Mouse (Mus musculus) NIH3T3 (cell line): Measurements from ENCODE around the gene Rimbp3.
"Not testable (repeated sequence)": the region's sequence is repeated elsewhere in the genome, so short reads cannot be mapped to it uniquely, and the experiment has no call there.

Experiments
- DNase-seq: peaks from one replicate; pipeline ENCODE4 v3.0.0-alpha.2; 2012; ENCODE audit warnings: low read depth

The Rimbp3 gene

DNA sequence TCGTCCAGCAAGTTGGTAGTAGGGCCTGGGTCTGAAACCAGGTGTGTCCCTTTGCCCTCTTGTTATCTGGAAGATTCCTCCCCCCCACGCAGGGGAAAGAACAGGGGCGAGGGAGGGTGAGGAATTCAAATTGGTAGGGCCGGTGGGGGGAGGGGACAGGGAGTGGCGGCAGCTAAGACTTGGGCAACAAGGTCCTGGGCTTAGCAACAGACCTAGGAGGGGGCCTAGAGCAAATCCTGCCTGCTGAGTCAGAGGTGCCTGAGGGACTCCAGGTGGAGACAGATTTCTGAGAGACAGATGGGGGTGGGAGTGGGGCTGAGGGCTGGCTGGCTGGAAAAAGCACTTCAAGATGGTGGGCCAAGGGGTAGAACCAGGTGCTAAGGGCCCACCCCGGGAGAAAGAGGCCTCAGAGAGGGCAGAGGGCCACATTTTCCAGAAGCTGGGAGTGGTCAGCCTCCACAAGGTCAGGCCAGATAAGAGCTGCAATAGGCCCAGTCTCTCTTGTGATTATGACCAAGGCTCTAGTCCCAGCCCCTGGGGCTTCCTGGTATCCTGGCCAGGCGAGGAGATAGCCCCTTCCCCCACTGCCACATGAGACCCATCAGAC lies 11.8 kb downstream of the Rimbp3 start:
- DNase-seq, result peak; percentile 24

DNA sequence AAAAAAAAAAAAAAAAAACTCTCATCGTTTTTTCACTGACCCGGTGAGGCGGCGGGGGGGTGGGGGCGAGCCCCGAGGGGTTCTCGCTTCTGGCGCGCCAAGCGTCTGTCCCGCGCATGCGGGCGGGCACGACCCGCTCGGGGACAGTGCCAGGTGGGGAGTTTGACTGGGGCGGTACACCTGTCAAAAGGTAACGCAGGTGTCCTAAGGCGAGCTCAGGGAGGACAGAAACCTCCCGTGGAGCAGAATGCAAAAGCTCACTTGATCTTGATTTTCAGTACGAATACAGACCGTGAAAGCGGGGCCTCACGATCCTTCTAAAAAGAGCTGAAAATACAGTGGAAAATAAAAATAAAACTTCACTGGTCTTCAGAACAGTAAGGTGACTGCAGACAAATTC lies 13.8 kb downstream of the Rimbp3 start:
- peak; percentile 90 for DNase-seq

DNA sequence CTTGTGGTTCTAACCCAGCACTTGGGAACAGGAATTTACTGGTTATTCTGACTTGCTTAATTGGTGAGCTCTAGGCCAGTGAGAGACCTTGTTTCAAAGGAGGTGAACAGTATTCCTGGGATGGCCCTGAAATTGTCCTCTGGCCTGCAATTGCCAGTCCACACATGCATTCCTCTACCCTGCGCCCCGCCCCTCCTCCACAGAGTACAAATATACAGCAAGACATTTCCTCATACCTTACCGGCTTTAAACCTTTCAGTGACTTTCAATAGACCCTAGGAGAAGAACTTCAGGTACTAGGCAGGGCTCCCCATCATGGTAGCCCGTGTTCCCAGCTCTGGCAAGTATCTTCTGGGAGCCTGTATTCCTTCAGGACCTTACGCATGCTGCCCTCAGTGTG lies 17.2 kb downstream of the Rimbp3 start:
- no peak for DNase-seq

DNA sequence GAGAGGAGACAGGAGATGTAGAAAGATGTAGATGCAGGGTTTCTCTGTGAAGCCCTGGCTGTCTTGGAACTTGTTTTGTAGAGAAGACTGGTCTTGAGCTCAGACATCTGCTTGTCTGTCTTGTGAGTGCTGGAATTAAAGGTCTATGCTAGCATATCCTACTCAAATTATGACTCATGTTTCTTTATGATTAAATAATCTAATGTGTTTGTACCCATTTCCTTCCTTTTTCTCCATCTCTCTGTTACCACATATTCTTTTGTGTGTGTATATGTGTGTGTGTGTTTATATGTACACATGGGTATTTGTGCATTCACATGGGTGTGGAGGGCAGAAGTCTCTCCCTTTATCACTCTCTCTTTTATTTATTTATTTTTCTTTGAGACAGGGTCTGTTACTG lies 18.1 kb downstream of the Rimbp3 start:
- no peak for DNase-seq

DNA sequence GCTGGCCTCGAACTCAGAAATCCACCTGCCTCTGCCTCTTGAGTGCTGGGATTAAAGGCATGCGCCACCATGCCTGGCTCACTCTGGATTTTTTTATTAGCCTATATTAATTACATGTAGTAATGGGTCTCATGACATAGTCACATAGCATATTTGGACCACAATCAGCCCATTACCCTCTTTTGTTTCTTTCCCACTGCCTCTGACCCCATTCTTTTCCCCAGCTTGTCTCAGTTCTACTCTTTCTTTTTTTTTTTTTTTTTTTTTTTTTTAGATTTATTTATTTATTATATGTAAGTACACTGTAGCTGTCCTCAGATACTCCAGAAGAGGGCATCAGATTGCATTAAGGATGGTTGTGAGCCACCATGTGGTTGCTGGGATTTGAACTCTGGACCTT lies 23.1 kb downstream of the Rimbp3 start:
- not testable (repeated sequence) for DNase-seq

DNA sequence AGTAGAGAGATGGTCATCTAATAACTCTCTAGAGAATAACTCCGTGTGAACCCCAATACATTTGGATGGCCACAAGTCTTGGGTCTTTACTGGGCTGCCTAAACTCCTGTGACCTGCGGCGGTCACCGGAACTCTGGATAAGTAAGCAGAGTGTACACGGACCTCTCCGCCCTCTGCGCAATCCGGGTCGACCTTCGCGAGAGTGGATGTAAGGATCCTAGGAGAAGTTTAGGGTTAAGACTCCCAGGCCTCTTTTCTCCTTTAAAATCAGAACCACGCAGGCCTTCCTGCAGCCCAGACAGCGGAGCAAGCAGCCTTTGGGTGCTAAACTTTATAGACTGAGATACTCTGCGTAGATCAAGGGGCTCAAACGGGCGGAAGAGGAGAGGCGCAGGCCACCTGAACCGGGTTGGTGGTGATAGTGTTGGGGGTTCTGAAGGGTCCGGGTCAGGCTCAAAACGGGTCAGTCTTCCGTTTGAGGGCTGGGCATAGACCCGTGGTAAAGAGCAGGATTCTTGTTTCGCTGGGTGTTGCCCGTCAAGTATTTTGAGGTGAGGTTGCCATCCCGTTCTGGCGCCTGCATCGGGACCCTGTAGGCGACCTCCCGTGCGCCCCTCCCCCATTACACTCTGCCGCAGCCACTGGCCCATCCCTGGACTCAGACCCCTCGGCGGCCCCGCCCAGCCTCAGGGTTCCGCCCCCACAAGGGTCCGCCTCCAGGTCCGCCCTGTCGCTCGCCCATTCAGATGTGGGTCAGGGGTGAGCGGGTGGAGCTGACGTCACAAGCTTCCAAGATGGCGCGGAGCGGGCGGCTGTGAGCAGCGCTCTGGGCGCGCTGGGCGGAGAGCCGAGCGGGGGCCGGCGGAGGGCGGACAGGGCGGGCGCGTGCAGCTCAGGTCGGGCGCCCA lies 24.6 kb downstream of the Rimbp3 start, which contains the start of gene Hic2:
Gene Hic2 (plus strand): TSS at position 779 of the 908 bp plus-strand sequence.
- peak; percentile 97 for DNase-seq

DNA sequence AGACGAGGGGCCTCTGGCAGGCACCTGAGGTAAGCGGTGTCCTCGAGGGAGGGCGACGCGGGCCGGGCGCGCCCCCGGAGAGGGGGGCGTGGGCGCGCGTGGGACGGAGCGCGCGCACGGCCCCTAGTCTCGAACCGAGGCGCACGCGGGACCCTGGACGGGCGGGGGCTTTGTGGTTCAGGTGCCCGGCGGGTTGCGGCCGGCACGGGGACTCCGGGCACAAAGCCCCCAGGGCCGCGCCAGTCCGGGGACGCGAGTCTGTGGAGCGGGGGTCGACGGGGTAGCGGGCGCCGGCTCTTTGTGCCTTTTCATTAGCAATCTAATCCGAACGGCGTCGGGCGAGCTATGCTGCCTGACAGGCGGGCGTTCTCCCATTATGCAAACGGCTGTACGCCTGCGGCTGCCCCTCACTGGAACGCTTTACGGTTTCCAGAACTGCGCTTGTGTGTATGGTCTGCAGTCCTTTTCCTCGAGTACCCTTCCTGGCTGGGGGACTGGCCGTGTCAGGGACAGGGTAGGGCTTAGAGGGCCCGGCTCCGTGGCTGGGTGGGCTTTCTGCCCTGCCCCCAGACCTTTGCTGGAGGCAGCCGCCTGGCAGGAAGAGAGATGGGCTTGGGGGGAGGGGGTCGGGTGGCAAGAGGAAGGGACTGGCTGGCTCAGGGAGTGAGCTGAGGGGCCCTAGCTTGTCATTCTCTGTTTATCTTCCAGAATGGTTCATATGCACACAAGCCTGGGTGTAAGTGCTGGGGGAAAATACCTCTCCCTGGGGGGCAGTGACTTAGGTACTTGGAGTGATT lies 25.5 kb downstream of the Rimbp3 start:
- DNase-seq, result peak; percentile 61

DNA sequence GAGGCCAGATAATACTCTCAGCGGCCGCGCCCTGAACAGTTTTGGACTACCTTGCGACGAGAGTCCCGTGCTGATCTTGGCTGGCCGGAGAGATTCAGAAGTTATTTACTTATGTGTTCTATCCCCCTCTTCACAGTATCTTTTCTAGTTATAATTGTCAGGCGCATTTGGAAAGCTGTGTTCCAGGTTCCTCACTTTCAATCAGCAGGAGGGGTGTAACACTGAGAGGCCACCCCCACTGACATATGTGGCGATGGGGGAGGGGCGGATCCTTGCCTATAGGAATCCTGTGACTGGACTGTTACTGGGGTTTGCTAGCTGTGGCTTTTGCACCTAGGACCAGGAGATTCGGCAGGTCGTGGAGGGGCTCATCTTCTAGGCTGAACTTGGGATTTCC lies 26.1 kb downstream of the Rimbp3 start:
- DNase-seq, result peak; percentile 74

DNA sequence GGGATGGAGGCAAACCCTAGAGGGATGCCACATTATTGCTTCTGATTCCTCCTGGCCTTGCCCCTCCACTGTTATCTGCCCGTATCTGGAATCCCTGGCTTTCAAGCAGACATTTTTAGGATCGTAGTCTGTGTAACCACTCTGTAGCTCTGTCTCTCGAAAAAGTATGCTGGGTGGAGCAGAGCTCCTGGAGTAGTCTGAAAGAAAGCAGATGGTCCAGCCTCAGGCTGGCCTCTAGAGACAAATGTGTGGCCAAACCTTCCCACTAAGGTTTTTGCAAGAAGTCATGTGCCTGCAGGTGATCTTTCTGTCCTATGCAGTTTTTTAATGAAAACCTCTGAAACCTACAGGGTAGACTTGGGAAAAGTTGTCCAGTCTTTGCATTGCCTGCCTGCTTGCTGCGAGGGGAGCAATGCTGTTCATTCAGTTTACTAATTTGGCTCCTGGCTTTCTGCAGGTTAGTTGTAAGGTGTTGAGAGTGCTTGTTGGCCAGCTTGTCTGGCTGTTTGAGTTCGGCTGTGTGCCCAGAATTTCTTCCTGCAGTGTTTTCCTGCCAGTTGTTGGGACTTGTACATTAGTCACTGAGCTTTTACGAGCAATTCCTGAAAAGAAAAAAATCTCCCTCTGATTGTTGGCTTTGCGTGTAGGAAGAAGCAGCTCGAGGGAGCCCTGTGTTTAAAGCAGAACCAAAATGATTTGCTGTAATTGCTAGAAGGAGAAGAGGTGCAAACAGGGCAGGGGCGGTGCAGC lies 26.7 kb downstream of the Rimbp3 start:
- peak; percentile 81 for DNase-seq

DNA sequence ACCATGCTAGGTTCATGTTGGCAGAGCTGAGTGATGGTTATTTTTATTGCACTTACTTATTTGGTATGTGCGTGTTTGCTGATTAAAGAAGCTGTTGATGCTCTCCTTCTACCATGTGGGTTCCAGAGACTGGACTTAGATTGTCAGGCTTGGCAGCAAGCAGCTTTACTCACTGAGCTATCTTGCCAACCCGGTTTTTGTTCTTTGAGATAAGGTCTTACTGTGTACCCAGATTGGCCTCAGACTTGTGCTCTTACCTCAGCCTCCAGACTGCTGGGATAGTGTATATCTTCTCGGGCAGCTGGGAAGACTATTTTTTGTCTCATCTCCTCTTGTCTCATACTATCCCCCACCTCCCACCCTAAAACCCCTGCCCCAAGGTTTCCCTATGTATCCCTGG lies 29.2 kb downstream of the Rimbp3 start:
- DNase-seq, result no peak

DNA sequence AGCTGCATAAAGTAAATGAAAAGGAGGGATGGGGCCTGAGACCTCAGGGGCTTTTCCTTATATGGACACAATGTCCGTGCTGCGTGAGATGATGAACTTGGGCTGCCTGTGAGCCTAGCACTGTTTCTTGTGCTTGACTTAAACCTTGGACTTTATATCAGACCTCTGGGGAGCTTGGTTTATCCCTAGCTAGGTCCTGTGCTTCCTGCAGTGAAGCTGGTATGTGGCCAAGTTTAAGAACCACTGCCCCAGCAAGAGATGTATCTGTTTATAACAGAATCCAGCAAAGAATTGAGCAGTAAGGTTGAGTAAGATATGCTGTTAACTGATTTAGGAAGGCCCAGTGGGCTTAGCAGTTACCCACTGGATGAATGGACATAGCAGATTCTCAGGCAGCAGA lies 31.0 kb downstream of the Rimbp3 start:
- DNase-seq, result no peak

DNA sequence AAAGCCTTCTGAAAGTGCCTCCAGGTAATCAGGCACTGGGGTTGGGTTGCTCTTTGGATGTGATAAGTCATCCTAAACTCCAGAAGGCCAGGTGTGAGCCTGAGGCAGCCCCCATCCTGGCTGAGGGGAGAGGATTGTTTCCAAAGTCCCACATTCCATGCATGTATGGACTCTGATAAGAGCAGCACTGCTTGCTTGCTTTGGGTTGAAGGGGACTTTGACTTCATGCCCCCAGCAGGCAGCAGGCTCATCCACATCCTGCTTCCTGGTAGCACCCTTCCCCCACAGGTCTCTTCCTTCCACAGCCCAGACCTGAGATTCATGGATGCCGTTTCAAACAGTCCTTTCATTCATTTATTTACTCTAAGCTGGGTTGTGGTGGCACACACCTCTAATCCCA lies 35.3 kb downstream of the Rimbp3 start:
- DNase-seq, result no peak

DNA sequence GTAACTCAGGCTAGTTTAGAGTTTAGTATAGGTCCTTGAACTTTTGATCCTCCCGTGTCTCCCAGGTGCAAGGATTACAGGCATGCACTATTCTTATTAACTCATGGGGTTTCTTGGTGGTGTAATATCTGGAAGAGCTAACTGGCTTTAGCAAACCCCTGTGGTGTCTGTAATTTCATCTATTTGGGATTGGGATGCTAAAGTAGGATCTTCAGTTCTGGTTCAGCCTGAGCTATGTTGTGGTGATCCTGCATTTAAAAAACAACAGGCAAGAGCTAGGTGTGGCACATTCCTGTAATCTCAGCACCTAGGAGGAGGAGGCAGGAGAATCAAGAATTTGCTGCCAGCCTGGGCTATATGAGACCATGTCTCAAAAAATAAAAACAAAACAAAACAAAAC lies 36.6 kb downstream of the Rimbp3 start:
- no peak for DNase-seq

DNA sequence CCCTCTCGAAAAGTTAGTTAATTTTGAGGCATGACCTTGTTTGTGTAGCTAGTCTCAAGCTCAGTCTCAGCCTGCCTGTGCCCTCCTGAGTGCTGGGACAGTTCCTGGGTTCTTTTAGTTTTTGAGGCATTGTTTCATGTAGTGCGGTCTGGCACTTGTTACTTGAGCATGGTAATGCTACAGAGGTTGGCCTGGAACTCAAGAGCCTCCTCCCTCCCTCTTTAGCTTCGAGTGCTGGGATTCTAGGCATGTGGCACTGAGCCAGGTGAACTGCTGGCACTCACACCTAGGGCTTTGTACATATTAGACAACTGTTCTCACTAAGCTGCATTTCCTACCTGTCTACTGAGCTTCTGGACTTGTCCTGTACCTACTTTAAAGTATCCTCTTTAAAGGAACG lies 39.3 kb downstream of the Rimbp3 start:
- no peak for DNase-seq

DNA sequence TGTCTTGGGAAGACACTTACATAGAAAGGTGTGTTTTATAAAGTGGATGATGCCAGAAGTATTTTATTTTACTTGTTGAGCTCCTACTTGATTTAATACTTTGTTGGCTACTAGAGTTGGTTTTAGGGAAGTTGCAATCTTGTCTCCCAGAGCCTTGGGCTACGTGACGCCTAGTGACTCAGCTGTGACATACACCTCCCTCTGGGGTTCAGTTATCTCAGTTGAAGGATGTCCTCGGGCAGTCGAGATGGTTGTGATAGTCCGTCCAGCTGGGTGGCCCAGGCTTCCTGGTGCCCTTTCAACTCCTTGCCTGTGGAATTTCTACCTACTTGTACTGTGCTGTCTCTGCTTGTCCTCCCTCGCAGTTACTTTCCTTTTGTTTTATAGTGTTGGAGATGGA lies 40.7 kb downstream of the Rimbp3 start:
- no peak for DNase-seq

DNA sequence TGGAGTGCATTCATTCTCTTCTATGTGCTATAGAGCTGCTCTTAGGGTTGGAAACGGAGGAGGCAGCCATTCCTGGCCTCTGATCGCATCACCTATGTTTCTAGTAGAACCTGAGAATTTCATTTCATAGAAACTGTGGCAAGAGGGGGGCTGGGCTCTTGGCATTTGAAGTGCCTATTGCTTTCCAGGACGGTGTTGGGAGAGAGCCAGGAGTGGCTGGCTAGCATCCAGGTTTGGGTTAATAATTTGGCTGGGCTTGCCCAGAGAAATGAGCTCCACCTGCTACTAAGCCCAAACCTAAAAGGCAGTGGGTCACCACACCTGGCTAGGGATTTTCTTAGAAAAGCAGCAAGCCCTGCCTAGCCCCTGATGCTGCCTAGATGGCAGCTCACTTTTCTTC lies 43.1 kb downstream of the Rimbp3 start:
- DNase-seq, result peak; percentile 76

DNA sequence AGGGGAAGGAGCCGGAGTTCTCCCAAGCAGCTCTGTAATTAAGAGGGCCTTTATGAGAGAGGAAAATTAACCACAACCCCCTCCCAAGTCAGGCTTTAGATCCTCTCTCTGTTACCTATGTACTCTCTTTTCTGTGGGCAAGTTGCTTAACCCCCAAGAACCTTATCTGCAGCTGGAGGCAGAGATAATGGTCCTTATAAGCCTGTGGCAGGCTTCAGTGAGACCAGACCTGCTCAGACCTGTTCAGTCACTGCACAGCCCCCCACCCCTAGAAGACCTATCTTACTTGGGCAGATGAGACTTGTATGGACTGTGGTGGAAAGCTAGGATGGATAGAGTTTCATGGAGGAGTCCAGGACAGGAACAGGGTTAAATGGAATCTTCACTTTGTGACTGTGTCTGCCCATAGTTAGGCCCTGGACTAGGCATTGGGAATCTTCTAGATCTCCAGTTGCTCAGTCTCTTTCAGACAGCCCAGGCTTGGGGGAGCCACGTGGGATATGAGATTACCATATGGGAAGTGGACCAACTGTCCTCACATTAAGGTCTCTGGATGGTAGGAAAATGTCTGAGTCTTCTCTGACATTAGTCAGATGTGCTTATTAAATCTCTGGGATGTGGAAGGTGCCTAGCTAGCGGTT lies 43.8 kb downstream of the Rimbp3 start:
- no peak for DNase-seq

DNA sequence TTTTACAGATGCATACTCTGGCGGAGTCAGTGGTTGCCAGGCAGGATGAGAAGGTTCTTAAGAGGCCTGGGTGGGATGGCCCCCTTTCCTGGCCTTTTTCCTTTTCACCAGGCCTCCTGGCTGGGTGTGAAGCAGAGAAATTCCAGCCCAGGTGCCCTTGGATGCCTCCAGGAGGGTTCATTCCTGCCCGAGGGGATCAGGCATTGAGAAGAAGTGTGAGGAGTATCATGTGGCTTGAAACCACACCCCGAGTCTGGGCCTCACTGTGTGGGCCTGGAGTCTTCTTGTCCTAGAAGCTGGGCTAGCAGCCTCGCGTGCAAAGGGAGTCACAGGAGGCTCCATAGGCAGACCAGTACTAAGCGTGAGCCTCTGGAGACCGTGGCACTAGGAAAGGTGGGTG lies 44.4 kb downstream of the Rimbp3 start:
- DNase-seq, result no peak

DNA sequence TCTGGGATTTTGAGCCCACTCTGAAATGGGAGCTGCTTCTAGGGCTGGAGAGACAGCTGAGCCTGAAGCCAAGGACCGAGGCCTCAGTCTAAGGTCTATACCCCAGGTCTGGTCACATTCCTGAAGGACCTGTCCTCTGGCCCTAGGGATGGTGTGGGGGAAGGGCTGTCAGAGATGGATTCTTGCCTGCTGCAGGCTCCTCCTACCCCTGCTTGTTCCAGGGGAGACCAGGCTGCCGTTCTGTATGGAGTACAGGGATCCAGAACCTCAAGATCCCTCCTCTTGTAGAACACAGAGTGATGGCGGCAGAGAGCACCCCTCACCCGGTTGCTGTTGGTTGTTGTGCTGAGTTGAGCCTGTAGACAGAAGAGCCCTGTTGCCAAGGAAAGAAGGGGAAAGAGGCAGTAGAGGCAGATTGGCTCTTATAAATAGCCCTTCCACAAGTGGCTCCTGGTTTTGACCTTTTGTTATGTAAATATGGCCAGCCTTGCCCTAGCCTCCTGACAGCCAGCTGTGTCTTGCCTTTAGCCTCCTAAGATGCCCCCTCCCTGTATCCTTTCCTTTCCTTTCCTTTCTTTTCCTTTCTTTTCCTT lies 45.7 kb downstream of the Rimbp3 start:
- DNase-seq, result no peak

DNA sequence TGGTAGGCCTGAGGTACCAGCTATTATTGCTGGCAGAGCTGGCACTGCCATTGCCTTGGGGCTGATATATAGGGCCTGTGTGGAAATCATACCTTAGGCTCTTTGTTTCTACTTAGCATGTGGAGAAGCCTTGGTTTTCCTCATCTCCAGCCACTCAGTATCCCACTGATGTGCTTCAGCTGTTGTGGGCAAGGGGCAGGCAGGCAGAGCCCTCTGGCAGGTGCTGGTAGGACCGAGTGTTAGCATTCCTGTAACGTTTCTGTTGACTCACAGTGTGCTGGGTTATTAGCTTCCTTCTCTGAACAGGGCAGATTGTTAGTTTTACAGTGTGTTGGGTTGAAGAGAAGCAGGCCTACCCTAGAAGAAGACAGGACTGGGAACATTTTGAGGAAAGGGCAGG lies 46.9 kb downstream of the Rimbp3 start:
- no peak for DNase-seq

DNA sequence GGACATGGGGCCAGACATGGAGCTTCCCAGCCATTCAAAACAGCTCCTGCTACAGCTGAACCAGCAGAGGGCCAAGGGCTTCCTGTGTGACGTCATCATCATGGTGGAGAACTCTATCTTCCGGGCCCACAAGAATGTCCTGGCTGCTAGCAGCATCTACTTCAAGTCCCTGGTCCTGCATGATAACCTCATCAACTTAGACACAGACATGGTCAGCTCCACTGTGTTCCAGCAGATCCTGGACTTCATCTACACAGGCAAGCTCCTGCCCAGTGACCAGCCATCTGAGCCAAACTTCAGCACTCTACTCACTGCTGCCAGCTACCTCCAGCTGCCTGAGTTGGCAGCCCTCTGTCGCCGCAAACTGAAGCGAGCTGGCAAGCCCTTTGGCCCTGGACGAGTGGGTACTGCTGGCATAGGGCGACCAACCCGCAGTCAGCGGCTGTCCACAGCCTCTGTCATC lies 49.0 kb downstream of the Rimbp3 start:
- DNase-seq, result no peak
